Mouse (Mus musculus) forebrain, embryonic 15.5 days (tissue): ENCODE data around the gene Cacna1e. TPM values are rescaled to one million over a fixed set of nuclear protein-coding genes. Genes with fewer than 3 reads are reported as not detected.

ENCODE experiments used
- ATAC-seq: fragments of 200-750 bp; cut with Nextera tagmentation; replicated peaks from 2 replicates; pipeline ENCODE4 v1.8.0; 2017; ENCODE audit warnings: mild to moderate bottlenecking, moderate TSS enrichment, moderate library complexity
- H3K27ac ChIP-seq: fragments of 300-500 bp; sonication (generic); replicated peaks from 2 replicates; pipeline ENCODE4 v1.5.1; 2015; ENCODE audit warnings: mild to moderate bottlenecking, inconsistent platforms
- H3K27me3 ChIP-seq: fragments of 300-500 bp; sonication (generic); 2 replicates; pipeline ENCODE4 v1.6.1; 2015; ENCODE audit warnings: inconsistent platforms
- H3K36me3 ChIP-seq: fragments of 300-500 bp; sonication (generic); 2 replicates; pipeline ENCODE4 v1.6.1; 2015; ENCODE audit warnings: mild to moderate bottlenecking, inconsistent platforms
- H3K4me1 ChIP-seq: fragments of 300-500 bp; sonication (generic); 2 replicates; pipeline ENCODE4 v1.6.1; 2015; ENCODE audit warnings: inconsistent platforms
- H3K4me2 ChIP-seq: fragments of 300-500 bp; sonication (generic); replicated peaks from 2 replicates; pipeline ENCODE4 v1.6.1; 2015; ENCODE audit warnings: mild to moderate bottlenecking, inconsistent platforms
- H3K4me3 ChIP-seq: fragments of 300-500 bp; sonication (generic); 2 replicates; pipeline ENCODE4 v1.5.1; 2015; ENCODE audit warnings: mild to moderate bottlenecking, inconsistent platforms
- H3K9ac ChIP-seq: fragments of 300-500 bp; sonication (generic); replicated peaks from 2 replicates; pipeline ENCODE4 v1.6.1; 2015; ENCODE audit warnings: mild to moderate bottlenecking, inconsistent platforms
- H3K9me3 ChIP-seq: fragments of 300-500 bp; sonication (generic); 2 replicates; pipeline ENCODE4 v1.6.1; 2016; ENCODE audit warnings: inconsistent platforms
- WGBS: fragments of 180-500 bp; shearing (Covaris S2); methylation state at CpG from one replicate; pipeline ENCODE4 v1.1.7; 2015; ENCODE audit warnings: mixed read lengths; 5-methylcytosine and 5-hydroxymethylcytosine counted together
- polyA plus RNA-seq: library from polyadenylated mRNA; unstranded; fragments of >200 nt; fragmentation: Nextera tagmentation; extraction: Ambion mirVana; gene quantifications from 2 replicates; pipeline ENCODE4 v1.2.1, GENCODE M21; 2015

Gene Cacna1e
- polyA plus RNA-seq, 1 experiment from 2014 or later, result 13.1 TPM

DNA sequence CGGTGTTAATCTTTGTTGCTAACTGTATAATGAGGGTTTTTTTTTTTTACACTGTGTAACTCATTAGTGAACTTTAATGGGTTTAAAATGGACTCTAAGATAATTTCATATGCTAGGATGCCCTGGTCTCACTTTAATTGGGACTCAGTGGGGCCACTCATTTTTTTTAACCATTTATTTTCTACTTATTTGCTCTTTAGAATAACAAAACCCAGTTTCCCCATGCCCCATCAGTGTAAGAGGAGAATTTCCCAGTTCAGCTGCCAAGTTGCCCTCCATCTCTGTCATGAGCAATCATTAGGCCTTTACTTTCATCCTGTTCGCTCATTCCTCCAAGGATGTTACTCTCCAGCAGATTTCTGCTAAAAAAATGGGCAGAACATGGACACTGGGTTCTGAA is 425.7 kb downstream of the Cacna1e start:
- H3K4me3 ChIP-seq, result no peak overlapping the region
- 40% methylated on average over 2 of the region's 2 CpGs for WGBS
- H3K9me3 ChIP-seq, result no peaks in the 10 kb centered on the region
- H3K4me2 ChIP-seq, result no peak overlapping the region
- H3K36me3 ChIP-seq, result no peaks in the 10 kb centered on the region
- no peaks in the 10 kb centered on the region for H3K4me1 ChIP-seq
- no peak overlapping the region for H3K9ac ChIP-seq
- no peaks in the 10 kb centered on the region for H3K27me3 ChIP-seq
- ATAC-seq, result no peak
- H3K27ac ChIP-seq, result no peak overlapping the region

GRCm38 (mm10) chr1:154450799-154451198 is 433.5 kb downstream of the Cacna1e start:
- Histone ChIP-seq H3K36me3 (no peaks in the 10 kb centered on the region), H3K4me3 (no peak overlapping the region), H3K27ac (no peak overlapping the region), H3K4me2 (no peak overlapping the region), H3K9ac (no peak overlapping the region), H3K9me3 (no peaks in the 10 kb centered on the region), H3K27me3 (no peaks in the 10 kb centered on the region), H3K4me1 (no peaks in the 10 kb centered on the region)
- ATAC-seq, result no peak
- WGBS, result 90% methylated on average over 3 of the region's 3 CpGs

DNA sequence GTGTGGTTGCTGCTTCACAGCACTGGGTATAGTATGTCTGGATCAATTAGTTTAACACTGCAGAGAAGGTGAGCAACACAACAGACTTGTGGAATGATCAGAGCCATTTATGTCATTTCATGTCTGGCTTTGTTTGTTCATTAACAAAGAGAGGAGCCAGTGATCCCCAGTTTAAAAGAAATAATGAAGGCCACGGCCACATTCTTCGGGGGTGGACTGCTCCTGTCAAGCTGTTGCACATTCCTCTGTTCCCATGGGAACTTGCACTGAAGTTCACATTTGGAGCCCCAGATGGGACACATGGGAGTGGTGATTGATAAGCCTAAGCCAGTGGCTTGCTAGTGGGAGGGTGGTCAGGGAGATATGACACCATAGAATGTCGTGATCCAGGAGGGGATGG is 437.8 kb downstream of the Cacna1e start:
- WGBS, result 44% methylated on average over 3 of the region's 3 CpGs
- Histone ChIP-seq H3K27me3 (no peaks in the 10 kb centered on the region), H3K9ac (no peak overlapping the region), H3K27ac (no peak overlapping the region), H3K4me3 (no peak overlapping the region), H3K4me1 (no peaks in the 10 kb centered on the region), H3K36me3 (no peaks in the 10 kb centered on the region), H3K4me2 (no peak overlapping the region), H3K9me3 (no peaks in the 10 kb centered on the region)
- ATAC-seq, result no peak

DNA sequence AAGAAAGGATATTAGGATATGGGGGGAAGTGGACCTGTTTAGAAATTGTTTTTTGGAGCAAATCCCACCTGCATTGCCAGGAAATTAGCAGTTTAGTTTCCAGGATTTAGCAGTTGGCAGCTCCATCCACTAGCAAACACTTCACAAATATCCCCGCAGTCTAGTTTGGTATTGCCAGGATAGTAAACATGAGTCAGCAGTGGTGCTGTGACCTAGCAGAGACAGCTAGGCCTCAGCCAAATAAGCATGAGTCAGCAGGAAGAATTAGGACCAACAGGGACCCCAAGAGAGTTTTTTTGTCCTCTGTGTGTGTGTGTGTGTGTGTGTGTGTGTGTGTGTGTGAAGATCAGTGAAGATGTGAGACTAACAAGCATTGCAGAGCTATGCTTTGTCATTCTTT is 450.8 kb downstream of the Cacna1e start:
- H3K4me1 ChIP-seq, result no peaks in the 10 kb centered on the region
- H3K9ac ChIP-seq, result no peak overlapping the region
- no peak overlapping the region for H3K4me2 ChIP-seq
- H3K4me3 ChIP-seq, result no peak overlapping the region
- no peaks in the 10 kb centered on the region for H3K27me3 ChIP-seq
- no peak overlapping the region for H3K27ac ChIP-seq
- H3K9me3 ChIP-seq, result no peaks in the 10 kb centered on the region
- ATAC-seq, result no peak
- 85% methylated on average over 1 of the region's 1 CpGs for WGBS
- peaks cover 24% of the 10 kb centered on the region; the same call in 1 of the 2 replicates for H3K36me3 ChIP-seq

- H3K4me2 ChIP-seq, result no peak overlapping the region
- ATAC-seq, result no peak
- no peaks in the 10 kb centered on the region for H3K27me3 ChIP-seq
- H3K9ac ChIP-seq, result no peak overlapping the region
- H3K9me3 ChIP-seq, result no peaks in the 10 kb centered on the region
- peaks cover 22% of the 10 kb centered on the region; the same call in 1 of the 2 replicates for H3K36me3 ChIP-seq
- H3K27ac ChIP-seq, result no peak overlapping the region
- no peak overlapping the region for H3K4me3 ChIP-seq
- 71% methylated on average over 1 of the region's 1 CpGs for WGBS
- H3K4me1 ChIP-seq, result no peaks in the 10 kb centered on the region
Measured at GRCm38 (mm10) chr1:154433112-154433511, 451.2 kb downstream of the Cacna1e start.

- Histone ChIP-seq H3K4me3 (no peak overlapping the region), H3K4me2 (no peak overlapping the region), H3K27ac (no peak overlapping the region), H3K27me3 (no peaks in the 10 kb centered on the region), H3K9me3 (no peaks in the 10 kb centered on the region), H3K4me1 (no peaks in the 10 kb centered on the region), H3K36me3 (peaks cover 8% of the 10 kb centered on the region; the same call in 1 of the 2 replicates), H3K9ac (no peak overlapping the region)
- ATAC-seq, result no peak
- 84% methylated on average over 7 of the region's 7 CpGs for WGBS
Measured at GRCm38 (mm10) chr1:154428276-154428675, 456.0 kb downstream of the Cacna1e start.

- 30% methylated on average over 5 of the region's 5 CpGs for WGBS
- no peak overlapping the region for H3K4me3 ChIP-seq
- H3K4me1 ChIP-seq, result peaks cover 9% of the 10 kb centered on the region; the same call in 1 of the 2 replicates
- H3K4me2 ChIP-seq, result no peak overlapping the region
- H3K9me3 ChIP-seq, result no peaks in the 10 kb centered on the region
- H3K27ac ChIP-seq, result no peak overlapping the region
- no peaks in the 10 kb centered on the region for H3K27me3 ChIP-seq
- no peak overlapping the region for H3K9ac ChIP-seq
- H3K36me3 ChIP-seq, result no peaks in the 10 kb centered on the region
- ATAC-seq, result peak; percentile 78
Measured at GRCm38 (mm10) chr1:154418278-154418677, 466.0 kb downstream of the Cacna1e start.

- H3K27ac ChIP-seq, result no peak overlapping the region
- H3K4me1 ChIP-seq, result peaks cover 9% of the 10 kb centered on the region; the same call in 1 of the 2 replicates
- H3K4me2 ChIP-seq, result no peak overlapping the region
- H3K9me3 ChIP-seq, result no peaks in the 10 kb centered on the region
- no peaks in the 10 kb centered on the region for H3K36me3 ChIP-seq
- no peak for ATAC-seq
- 85% methylated on average over 20 of the region's 20 CpGs for WGBS
- H3K27me3 ChIP-seq, result no peaks in the 10 kb centered on the region
- no peak overlapping the region for H3K4me3 ChIP-seq
- no peak overlapping the region for H3K9ac ChIP-seq
Measured at GRCm38 (mm10) chr1:154416384-154417155, 467.7 kb downstream of the Cacna1e start.

DNA sequence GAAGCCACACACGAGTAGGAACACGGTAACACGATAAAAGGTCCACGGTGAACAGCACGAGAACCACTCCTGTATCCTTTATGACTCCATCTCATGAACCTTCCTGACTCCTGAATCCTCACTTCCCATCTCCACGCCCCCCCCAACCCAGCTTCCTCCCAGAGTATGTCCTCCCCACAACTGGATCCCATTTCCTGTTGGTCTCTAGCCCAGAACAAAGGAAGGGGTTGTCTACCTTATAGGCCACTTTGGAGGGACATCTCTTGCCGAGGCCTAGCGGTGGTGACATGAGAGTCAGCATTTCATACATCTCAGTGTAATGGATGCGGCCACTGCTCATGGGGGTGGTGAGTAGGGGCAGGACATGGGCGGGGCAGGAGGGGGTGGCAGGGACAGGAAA is 468.5 kb downstream of the Cacna1e start:
- Histone ChIP-seq H3K9ac (no peak overlapping the region), H3K36me3 (no peaks in the 10 kb centered on the region), H3K27ac (no peak overlapping the region), H3K4me1 (peaks cover 9% of the 10 kb centered on the region; the same call in 1 of the 2 replicates), H3K27me3 (no peaks in the 10 kb centered on the region), H3K4me2 (no peak overlapping the region), H3K4me3 (no peak overlapping the region), H3K9me3 (no peaks in the 10 kb centered on the region)
- 91% methylated on average over 10 of the region's 10 CpGs for WGBS
- ATAC-seq, result no peak

DNA sequence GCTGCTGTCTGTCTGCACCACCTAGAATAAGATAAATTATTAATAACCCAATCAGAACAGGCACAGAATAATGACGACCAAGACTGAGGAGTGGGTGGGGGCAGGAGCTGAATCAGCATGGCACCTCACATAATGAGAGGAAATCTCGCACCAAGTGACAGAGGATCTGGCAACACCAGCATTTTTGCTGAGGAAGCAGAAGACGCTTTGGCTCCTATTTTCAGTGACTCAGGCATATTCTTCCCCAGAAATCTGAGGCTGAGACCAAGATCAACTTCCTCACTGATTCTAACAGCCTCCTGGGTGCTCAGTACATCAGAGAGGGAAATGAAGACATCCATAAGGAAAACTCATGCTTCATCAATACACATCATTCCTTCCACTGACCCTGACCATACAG is 471.2 kb downstream of the Cacna1e start:
- no peaks in the 10 kb centered on the region for H3K36me3 ChIP-seq
- no peak overlapping the region for H3K4me3 ChIP-seq
- no peak for ATAC-seq
- no peak overlapping the region for H3K9ac ChIP-seq
- WGBS, result 84% methylated on average over 3 of the region's 3 CpGs
- H3K4me1 ChIP-seq, result 0 out of 2 replicates have a peak, but pooled peaks cover 1% of the 10 kb centered on the region
- H3K9me3 ChIP-seq, result no peaks in the 10 kb centered on the region
- no peak overlapping the region for H3K4me2 ChIP-seq
- H3K27ac ChIP-seq, result no peak overlapping the region
- no peaks in the 10 kb centered on the region for H3K27me3 ChIP-seq

- Histone ChIP-seq H3K9ac (no peak overlapping the region), H3K27me3 (no peaks in the 10 kb centered on the region), H3K4me3 (no peak overlapping the region), H3K27ac (no peak overlapping the region), H3K4me1 (no peaks in the 10 kb centered on the region), H3K4me2 (no peak overlapping the region), H3K36me3 (0 out of 2 replicates have a peak, but pooled peaks cover 3% of the 10 kb centered on the region), H3K9me3 (no peaks in the 10 kb centered on the region)
- no peak for ATAC-seq
- WGBS, result 43% methylated on average over 2 of the region's 2 CpGs
Measured at GRCm38 (mm10) chr1:154409051-154409450, 475.2 kb downstream of the Cacna1e start.

DNA sequence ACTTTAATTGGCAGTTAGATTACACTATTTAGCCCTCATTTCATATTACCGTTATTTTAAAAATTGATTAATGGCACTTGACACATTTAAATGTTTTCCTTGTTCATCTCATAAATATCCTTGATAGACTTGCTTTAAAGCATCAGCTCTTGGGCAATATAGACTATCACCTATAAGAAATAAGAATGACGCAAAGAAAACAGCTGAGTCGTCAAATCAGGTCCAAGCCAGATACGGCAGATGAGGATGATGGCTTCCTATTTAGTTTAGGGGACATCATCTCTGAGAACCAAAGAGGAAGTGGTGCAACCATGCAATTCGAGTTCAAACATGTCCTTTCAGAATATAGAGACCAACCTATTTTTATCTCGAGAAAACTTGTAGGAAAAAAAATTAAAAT is 492.3 kb downstream of the Cacna1e start:
- 91% methylated on average over 6 of the region's 6 CpGs for WGBS
- H3K4me2 ChIP-seq, result no peak overlapping the region
- ATAC-seq, result no peak
- no peak overlapping the region for H3K9ac ChIP-seq
- no peaks in the 10 kb centered on the region for H3K36me3 ChIP-seq
- H3K4me1 ChIP-seq, result no peaks in the 10 kb centered on the region
- H3K27me3 ChIP-seq, result no peaks in the 10 kb centered on the region
- no peak overlapping the region for H3K27ac ChIP-seq
- no peaks in the 10 kb centered on the region for H3K9me3 ChIP-seq
- H3K4me3 ChIP-seq, result no peak overlapping the region
